Mouse (Mus musculus) ES-Bruce4 (cell line): ENCODE data around the gene Vps35l.

ENCODE experiments used
- CTCF ChIP-seq: IDR thresholded peaks from one replicate; pipeline ENCODE4 v1.8.1; 2011; ENCODE audit warnings: low read depth, low read length
- EP300 ChIP-seq: IDR thresholded peaks from 2 replicates; pipeline ENCODE4 v1.6.1; 2011; ENCODE audit warnings: low read depth, low read length; ENCODE audit not compliant: insufficient read depth
- POLR2A ChIP-seq: IDR thresholded peaks from one replicate; pipeline ENCODE4 v1.8.1; 2011; ENCODE audit warnings: low read length; ENCODE audit not compliant: insufficient read depth

GRCm38 (mm10) chr7:118824451-118824850 lies 84.4 kb downstream of the Vps35l start:
- TF ChIP-seq CTCF (no peak), POLR2A (no peak), EP300 (no peak)
